Mouse (Mus musculus) 416B (cell line): ENCODE measurements around the gene Arhgap45.
"Not testable (repeated sequence)": the region's sequence is repeated elsewhere in the genome, so short reads cannot be mapped to it uniquely, and the experiment has no call there.

ENCODE experiments used
- DNase-seq: peaks from one replicate; pipeline ENCODE4 v3.0.0; 2011; ENCODE audit warnings: low read depth

Gene Arhgap45

GRCm38 (mm10) chr10:80035148-80035547, 18.7 kb downstream of the Arhgap45 start:
- DNase-seq, result no peak

GRCm38 (mm10) chr10:80035686-80036085, 19.2 kb downstream of the Arhgap45 start:
- no peak for DNase-seq

- DNase-seq, result no peak
Observed at GRCm38 (mm10) chr10:80036832-80037231, 20.4 kb downstream of the Arhgap45 start.

- peak; percentile 98 for DNase-seq
Observed at GRCm38 (mm10) chr10:80039559-80039979, 23.1 kb downstream of the Arhgap45 start, which contains the start of gene Polr2e. TSS of gene Polr2e (minus strand) at chr10:80039795.

GRCm38 (mm10) chr10:80041409-80042060, 25.1 kb downstream of the Arhgap45 start:
- not testable (repeated sequence) for DNase-seq

- DNase-seq, result no peak
Observed at GRCm38 (mm10) chr10:80044087-80044486, 27.6 kb downstream of the Arhgap45 start.

- DNase-seq, result not testable (repeated sequence)
Observed at GRCm38 (mm10) chr10:80045364-80045763, 28.9 kb downstream of the Arhgap45 start.

- DNase-seq, result no peak
Observed at GRCm38 (mm10) chr10:80045766-80046165, 29.3 kb downstream of the Arhgap45 start.

- no peak for DNase-seq
Observed at GRCm38 (mm10) chr10:80047041-80047565, 30.6 kb downstream of the Arhgap45 start, which contains the start of gene Gpx4. TSS of gene Gpx4 (plus strand) at chr10:80047166.

GRCm38 (mm10) chr10:80048396-80048795, 31.9 kb downstream of the Arhgap45 start:
- no peak for DNase-seq

GRCm38 (mm10) chr10:80048834-80049233, 32.4 kb downstream of the Arhgap45 start:
- DNase-seq, result no peak

- no peak for DNase-seq
Observed at GRCm38 (mm10) chr10:80050244-80050643, 33.8 kb downstream of the Arhgap45 start.

GRCm38 (mm10) chr10:80050885-80051617, 34.6 kb downstream of the Arhgap45 start:
- DNase-seq, result no peak

GRCm38 (mm10) chr10:80051618-80052373, 35.3 kb downstream of the Arhgap45 start:
- peak; percentile 92 for DNase-seq

- DNase-seq, result no peak
Observed at GRCm38 (mm10) chr10:80052374-80052764, 35.9 kb downstream of the Arhgap45 start.

- peak; percentile 99 for DNase-seq
Observed at GRCm38 (mm10) chr10:80053259-80053780, 36.9 kb downstream of the Arhgap45 start.

- peak; percentile 64 for DNase-seq
Observed at GRCm38 (mm10) chr10:80053831-80054815, 37.7 kb downstream of the Arhgap45 start.

- DNase-seq, result not testable (repeated sequence)
Observed at GRCm38 (mm10) chr10:80054911-80055310, 38.5 kb downstream of the Arhgap45 start.

GRCm38 (mm10) chr10:80055364-80055763, 38.9 kb downstream of the Arhgap45 start:
- DNase-seq, result no peak

- no peak for DNase-seq
Observed at GRCm38 (mm10) chr10:80055891-80056290, 39.4 kb downstream of the Arhgap45 start.

GRCm38 (mm10) chr10:80056506-80056905, 40.1 kb downstream of the Arhgap45 start:
- no peak for DNase-seq
